Mouse (Mus musculus): ENCODE data around the gene Lysmd2.

DNA sequence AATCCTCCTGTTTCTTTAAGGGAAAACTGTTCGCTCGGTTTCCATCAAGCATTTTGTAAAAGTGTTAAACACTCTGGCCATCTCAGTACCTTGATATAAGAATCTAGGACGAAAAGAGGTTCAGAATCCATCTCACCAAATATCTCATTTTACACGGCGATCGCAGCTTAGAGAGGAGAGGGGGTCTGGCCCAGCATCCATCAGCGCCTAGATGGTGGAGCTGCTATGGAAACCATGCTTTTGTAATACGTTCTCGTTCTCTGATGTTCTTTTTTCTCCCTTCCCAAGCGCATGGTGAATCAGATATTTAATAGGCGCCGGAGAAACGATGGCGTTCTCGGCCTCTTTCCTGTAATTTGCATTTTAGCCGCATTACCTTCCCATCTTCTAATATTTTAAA lies 15.6 kb upstream of the Lysmd2 start:
- TF ChIP-seq CTCF (IDR thresholded peaks at IDR 0.05) (no peak), EP300 (IDR thresholded peaks at IDR 0.05; ENCODE audit: insufficient read depth, low read depth, low read length) (no peak), POLR2A (IDR thresholded peaks at IDR 0.05; ENCODE audit: insufficient read depth, low read depth, low read length) (no peak)
